Mouse (Mus musculus) midbrain, embryonic 16.5 days (tissue): Measurements from ENCODE around the gene B3gnt3. TPM values are rescaled to one million over a fixed set of nuclear protein-coding genes. Genes with fewer than 3 reads are reported as not detected.
A peak's percentile ranks its signal among the peaks of the same experiment; 100 is the strongest.
"Not testable (repeated sequence)": the region's sequence is repeated elsewhere in the genome, so short reads cannot be mapped to it uniquely, and the experiment has no call there.

Experiments
- ATAC-seq: fragments of 200-750 bp; cut with Nextera tagmentation; 2 replicates; pipeline ENCODE4 v1.8.0; 2017; ENCODE audit warnings: moderate TSS enrichment
- H3K27ac ChIP-seq: fragments of 300-500 bp; sonication (generic); 2 replicates; pipeline ENCODE4 v1.5.1; 2014; ENCODE audit warnings: mild to moderate bottlenecking, low read length, mixed read lengths
- H3K27me3 ChIP-seq: fragments of 300-500 bp; sonication (generic); 2 replicates; pipeline ENCODE4 v1.6.1; 2014; ENCODE audit warnings: low read depth, low read length, mixed read lengths; ENCODE audit not compliant: control insufficient read depth, insufficient read depth
- H3K36me3 ChIP-seq: fragments of 300-500 bp; sonication (generic); 2 replicates; pipeline ENCODE4 v1.6.1; 2014; ENCODE audit warnings: mild to moderate bottlenecking, low read length, moderate library complexity, mixed read lengths; ENCODE audit not compliant: control insufficient read depth, insufficient read depth
- H3K4me1 ChIP-seq: fragments of 300-500 bp; sonication (generic); 2 replicates; pipeline ENCODE4 v1.6.1; 2014; ENCODE audit warnings: mild to moderate bottlenecking, low read length, mixed read lengths; ENCODE audit not compliant: control insufficient read depth, insufficient read depth
- H3K4me2 ChIP-seq: fragments of 300-500 bp; sonication (generic); 2 replicates; pipeline ENCODE4 v1.6.1; 2014; ENCODE audit warnings: mild to moderate bottlenecking, low read length, mixed read lengths
- H3K4me3 ChIP-seq: fragments of 300-500 bp; sonication (generic); 2 replicates; pipeline ENCODE4 v1.5.1; 2014; ENCODE audit warnings: low read depth, mild to moderate bottlenecking, low read length, moderate library complexity, mixed read lengths
- H3K9ac ChIP-seq: fragments of 300-500 bp; sonication (generic); 2 replicates; pipeline ENCODE4 v1.6.1; 2014; ENCODE audit warnings: low read depth, low read length, mixed read lengths
- H3K9me3 ChIP-seq: fragments of 300-500 bp; sonication (generic); replicated peaks from 2 replicates; pipeline ENCODE4 v1.6.1; 2014; ENCODE audit warnings: mild to moderate bottlenecking, low read length, mixed read lengths; ENCODE audit not compliant: control insufficient read depth, poor library complexity, severe bottlenecking
- WGBS: fragments of 180-500 bp; shearing (Covaris S2); extraction: QIAGEN DNeasy Blood & Tissue Kit; methylation state at CpG from one replicate; pipeline ENCODE4 v1.1.7; 2014; 5-methylcytosine and 5-hydroxymethylcytosine counted together
- polyA plus RNA-seq: library from polyadenylated mRNA; unstranded; fragments of >200 nt; fragmentation: Nextera tagmentation; extraction: Ambion mirVana; gene quantifications from 2 replicates; pipeline ENCODE4 v1.2.1, GENCODE M21; 2015

Gene B3gnt3
- polyA plus RNA-seq, 1 experiment from 2014 or later, result 0.20 TPM

DNA sequence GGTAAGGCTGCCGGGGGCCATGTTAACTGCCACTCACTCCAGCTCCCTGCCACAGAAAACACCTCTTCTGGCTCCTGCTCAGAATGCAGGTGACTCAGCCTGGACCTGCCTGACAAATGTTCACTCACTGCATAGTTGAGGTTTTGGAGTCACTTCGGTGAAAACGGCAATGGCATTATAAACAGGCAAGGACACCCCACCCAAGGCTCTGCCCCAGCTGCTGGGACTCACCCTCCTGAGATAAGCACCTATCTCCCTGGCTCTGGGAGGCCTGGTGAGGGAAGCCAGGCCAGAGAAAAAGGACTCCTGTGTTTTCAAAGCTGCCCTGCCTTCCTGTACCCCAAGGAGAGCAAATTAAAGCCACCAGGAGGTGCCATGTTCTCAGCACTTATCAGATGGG, 1.3 kb upstream of the B3gnt3 start:
- no peak overlapping the region for H3K4me3 ChIP-seq
- no peak overlapping the region for H3K27ac ChIP-seq
- no peaks in the 10 kb centered on the region for H3K4me1 ChIP-seq
- H3K4me2 ChIP-seq, result no peak overlapping the region
- 82% methylated on average over 3 of the region's 3 CpGs for WGBS
- no peaks in the 10 kb centered on the region for H3K9me3 ChIP-seq
- H3K9ac ChIP-seq, result no peak overlapping the region
- H3K36me3 ChIP-seq, result peaks cover 4% of the 10 kb centered on the region
- peaks cover 26% of the 10 kb centered on the region for H3K27me3 ChIP-seq
- no peak for ATAC-seq

DNA sequence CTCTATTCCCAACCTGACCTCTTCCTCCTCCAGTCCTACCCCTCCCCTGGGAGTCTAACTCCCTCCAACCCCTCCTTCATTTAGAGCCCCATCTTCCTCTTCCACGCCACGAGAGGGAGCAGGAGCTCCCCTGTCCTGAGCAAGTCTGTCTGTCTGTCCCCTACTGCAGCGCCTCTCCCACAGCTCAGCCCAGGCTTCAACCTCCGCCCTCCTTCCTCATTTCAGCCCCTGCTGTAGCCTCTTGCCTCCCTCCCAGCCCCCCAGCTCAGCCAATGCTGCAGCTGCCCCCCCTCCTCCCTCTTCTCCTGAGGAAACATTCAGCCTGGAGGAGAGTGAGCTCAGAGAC, 471 bp upstream of the B3gnt3 start:
- H3K9me3 ChIP-seq, result no peaks in the 10 kb centered on the region
- no peak for ATAC-seq
- peaks cover 26% of the 10 kb centered on the region for H3K27me3 ChIP-seq
- no peaks in the 10 kb centered on the region for H3K36me3 ChIP-seq
- H3K4me2 ChIP-seq, result no peak overlapping the region
- no peak overlapping the region for H3K4me3 ChIP-seq
- H3K4me1 ChIP-seq, result no peaks in the 10 kb centered on the region
- 33% methylated on average over 4 of the region's 4 CpGs for WGBS
- no peak overlapping the region for H3K27ac ChIP-seq
- no peak overlapping the region for H3K9ac ChIP-seq

DNA sequence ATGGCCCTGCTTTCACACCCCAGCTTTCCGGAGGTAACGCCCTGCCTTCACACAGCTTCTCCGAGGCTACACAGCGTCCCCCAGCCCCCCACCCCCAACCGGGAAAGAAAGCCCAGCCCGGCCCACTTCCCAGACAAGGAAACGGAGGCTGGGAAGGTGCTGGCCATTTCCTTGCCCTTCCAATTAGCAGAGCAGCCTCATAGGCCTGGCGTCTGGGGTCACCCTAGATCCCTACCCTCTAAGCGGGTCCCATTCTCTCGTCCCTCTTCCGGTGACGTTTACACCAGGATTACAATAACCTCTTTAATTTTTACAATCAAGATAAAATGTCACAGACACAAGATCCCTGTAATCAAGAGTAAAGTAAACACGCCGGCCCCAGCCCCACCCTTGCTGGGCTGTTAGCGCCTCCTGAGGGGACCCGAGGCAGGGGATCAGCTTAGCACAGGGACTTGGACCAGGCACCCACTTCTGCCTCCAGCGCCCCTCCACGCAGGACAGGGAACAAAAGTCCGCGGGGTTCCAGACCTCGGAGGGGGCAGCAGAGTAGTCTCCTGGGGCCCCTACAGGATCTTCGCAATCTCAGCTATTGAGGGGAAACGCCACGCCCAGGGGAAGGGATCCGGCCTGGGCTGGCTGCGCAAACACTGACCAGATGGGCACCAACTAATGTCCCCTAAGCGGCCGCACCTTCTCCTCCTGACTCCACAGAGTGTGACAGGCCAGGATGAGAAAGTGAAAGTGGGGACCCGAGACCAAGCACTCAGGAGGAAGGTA, 908 bp downstream of the B3gnt3 start:
- ATAC-seq, result no peak
- Histone ChIP-seq H3K4me3 (no peak overlapping the region), H3K27ac (no peak overlapping the region), H3K36me3 (no peaks in the 10 kb centered on the region), H3K4me1 (no peaks in the 10 kb centered on the region), H3K27me3 (peaks cover 29% of the 10 kb centered on the region), H3K4me2 (0 out of 2 replicates have a peak overlapping the region, but pooled peaks have one; percentile 7), H3K9me3 (no peaks in the 10 kb centered on the region), H3K9ac (no peak overlapping the region)
- WGBS, result 8% methylated on average over 29 of the region's 29 CpGs

DNA sequence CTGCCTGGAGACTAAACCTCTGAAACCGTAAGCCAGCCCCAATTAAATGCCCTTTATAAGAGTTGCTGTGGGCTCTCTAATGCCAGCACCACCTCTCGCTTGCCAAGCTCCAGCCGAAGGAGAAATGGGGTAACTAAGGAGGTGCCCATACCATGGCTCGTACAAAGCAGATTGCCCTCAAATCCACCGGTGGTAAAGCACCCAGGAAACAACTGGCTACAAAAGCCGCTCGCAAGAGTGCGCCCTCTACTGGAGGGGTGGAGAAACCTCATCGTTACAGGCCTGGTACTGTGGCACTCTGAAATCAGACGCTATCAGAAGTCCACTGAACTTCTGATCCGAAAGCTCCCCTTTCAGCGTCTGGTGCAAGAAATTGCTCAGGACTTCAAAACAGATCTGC, 6.1 kb downstream of the B3gnt3 start:
- H3K4me3 ChIP-seq, ATAC-seq, H3K4me2 ChIP-seq, H3K36me3 ChIP-seq, H3K27ac ChIP-seq, H3K9ac ChIP-seq, H3K9me3 ChIP-seq, H3K4me1 ChIP-seq: not testable (repeated sequence)
- 68% methylated on average over 12 of the region's 12 CpGs for WGBS
- H3K27me3 ChIP-seq, result peaks cover 60% of the 10 kb centered on the region

DNA sequence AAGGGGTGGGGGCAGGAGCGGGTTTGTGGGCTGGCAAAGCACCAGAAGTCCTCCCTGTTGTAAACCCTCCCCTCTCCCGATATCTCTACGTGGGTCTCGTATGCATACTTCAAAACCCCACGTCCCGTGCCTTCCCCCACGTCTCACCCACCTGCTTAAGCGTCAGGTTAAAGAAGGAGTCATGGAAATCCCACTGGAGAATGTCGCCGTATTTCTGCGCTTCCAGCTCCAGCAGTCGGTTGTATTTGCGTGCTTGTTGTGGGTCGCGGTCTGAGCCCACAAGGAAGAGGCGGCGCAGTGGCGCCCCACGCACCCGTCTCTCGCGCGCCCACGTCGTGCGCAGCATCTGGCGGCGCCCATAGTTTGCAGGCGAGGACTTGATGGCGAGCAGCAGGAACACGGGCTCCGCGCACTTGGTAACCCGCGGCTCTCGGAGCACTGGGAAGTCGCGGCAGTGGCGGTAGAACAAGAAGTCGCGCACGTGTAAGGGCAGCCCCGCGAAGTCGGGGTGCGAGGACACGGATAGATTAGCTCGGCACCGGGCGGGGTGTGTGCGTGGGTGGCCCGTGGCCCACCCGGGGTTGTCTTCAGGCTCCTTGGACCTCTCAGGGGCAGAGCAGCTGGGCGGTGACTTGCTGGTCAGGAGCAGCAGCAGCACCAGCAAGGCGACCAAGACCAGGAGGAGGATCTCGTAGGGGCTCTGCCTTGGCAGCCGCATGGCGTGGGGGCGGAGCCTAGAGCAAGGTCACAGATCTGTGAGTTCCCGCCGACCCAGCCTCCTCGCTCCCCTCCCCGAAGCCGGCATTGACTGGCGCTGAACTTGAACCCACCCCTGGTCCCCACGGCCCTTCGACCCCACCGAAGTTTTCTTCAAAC, 8.2 kb downstream of the B3gnt3 start:
- 9% methylated on average over 65 of the region's 68 CpGs for WGBS

DNA sequence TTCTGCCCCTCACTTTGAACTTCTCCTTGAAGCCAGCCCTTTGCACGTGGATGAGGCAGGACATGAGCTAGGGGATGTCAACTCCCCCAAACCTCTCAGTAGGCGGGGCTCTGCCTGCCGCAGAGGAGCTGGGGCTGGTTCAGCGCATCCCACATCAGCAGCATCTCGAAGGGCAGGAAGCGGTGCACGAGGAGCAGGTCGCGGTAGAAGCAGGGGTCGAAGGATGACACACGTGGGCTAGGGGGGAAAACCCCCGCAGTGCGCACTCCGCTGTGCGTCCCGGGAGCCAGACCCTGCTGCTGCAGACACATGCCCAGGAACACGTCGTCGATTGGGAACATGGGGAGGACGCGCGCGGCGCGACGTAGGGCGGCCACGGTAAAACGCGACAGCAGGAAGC, 9.1 kb downstream of the B3gnt3 start:
- peaks cover 8% of the 10 kb centered on the region for H3K4me1 ChIP-seq
- H3K4me2 ChIP-seq, result peak overlapping the region; percentile 43; the same call in 1 of the 2 replicates
- 4% methylated on average over 30 of the region's 30 CpGs for WGBS
- H3K9me3 ChIP-seq, result no peaks in the 10 kb centered on the region
- peaks cover 81% of the 10 kb centered on the region for H3K27me3 ChIP-seq
- peak overlapping the region; percentile 9; the same call in 1 of the 2 replicates for H3K4me3 ChIP-seq
- no peaks in the 10 kb centered on the region for H3K36me3 ChIP-seq
- H3K9ac ChIP-seq, result no peak overlapping the region
- no peak overlapping the region for H3K27ac ChIP-seq
- ATAC-seq, result 0 out of 2 replicates have a peak, but pooled peaks have one; percentile 26

More for the DNA sequence above, 8.2 kb downstream of the B3gnt3 start:
- H3K4me2 ChIP-seq, result peak overlapping the region; percentile 43
- H3K4me3 ChIP-seq, result peak overlapping the region; percentile 27
- H3K27ac ChIP-seq, result no peak overlapping the region
- peak overlapping the region; percentile 41; the same call in 1 of the 2 replicates for H3K9ac ChIP-seq
- peaks cover 72% of the 10 kb centered on the region for H3K27me3 ChIP-seq
- H3K9me3 ChIP-seq, result no peaks in the 10 kb centered on the region
- H3K4me1 ChIP-seq, result peaks cover 8% of the 10 kb centered on the region
- ATAC-seq, result peak; percentile 8; the same call in 1 of the 2 replicates
- H3K36me3 ChIP-seq, result no peaks in the 10 kb centered on the region

DNA sequence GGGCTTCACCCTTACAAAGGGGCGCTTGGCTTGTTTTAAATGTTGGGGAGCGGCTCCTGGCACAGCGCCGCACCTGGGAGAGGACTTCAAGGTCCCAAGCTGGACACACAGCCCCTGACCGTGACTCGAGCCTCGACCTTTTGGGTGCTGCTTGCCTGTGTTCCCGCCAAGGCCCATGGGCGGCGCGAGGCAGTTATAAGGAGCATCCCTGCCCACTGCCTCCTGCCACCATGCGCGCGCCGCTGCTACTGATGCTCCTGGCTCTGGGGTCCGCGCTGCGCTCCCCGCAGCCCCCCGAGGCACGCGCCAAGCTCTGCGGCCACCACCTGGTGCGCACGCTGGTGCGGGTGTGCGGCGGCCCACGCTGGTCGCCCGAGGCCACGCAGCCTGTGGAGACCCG, 12.6 kb downstream of the B3gnt3 start, which contains the start of gene Insl3:
Insl3 (plus strand) TSS at position 187 of the 400 bp plus-strand sequence.
- H3K27ac ChIP-seq, result no peak within 1 kb of the TSS
- no peak within 1 kb of the TSS for H3K4me3 ChIP-seq
- H3K27me3 ChIP-seq, result peaks cover 96% of the 10 kb centered on the region
- peak within 1 kb of the TSS; percentile 6; the same call in 1 of the 2 replicates for H3K4me2 ChIP-seq
- peaks cover 13% of the 10 kb centered on the region for H3K4me1 ChIP-seq
- no peaks in the 10 kb centered on the region for H3K36me3 ChIP-seq
- ATAC-seq, result no peak
- no peak within 1 kb of the TSS for H3K9ac ChIP-seq
- H3K9me3 ChIP-seq, result no peaks in the 10 kb centered on the region
- 3% methylated on average over 33 of the region's 33 CpGs for WGBS

DNA sequence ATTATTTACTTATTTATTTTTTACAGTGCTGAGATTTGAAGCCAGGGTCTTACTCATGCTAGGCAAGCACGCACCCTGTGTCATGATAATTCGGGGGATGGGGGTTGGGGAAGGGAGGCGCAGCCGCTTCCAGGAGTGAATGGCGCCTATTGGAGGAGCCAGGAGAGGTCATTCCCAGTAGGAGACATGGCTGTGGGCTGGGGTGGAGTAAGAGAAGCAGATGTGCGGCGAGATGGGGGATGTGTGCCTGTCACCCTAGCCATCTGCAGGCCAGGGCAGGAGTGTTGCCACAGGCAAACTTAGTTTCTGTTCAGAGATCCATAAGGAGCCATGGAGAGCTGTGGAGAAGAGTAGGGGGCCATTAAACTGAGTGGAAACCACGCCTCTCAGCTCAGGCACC, 14.0 kb downstream of the B3gnt3 start:
- Histone ChIP-seq H3K4me2 (no peak overlapping the region), H3K27ac (no peak overlapping the region), H3K9me3 (no peaks in the 10 kb centered on the region), H3K4me1 (peaks cover 7% of the 10 kb centered on the region; the same call in 1 of the 2 replicates), H3K36me3 (no peaks in the 10 kb centered on the region), H3K4me3 (no peak overlapping the region), H3K27me3 (peaks cover 97% of the 10 kb centered on the region), H3K9ac (no peak overlapping the region)
- ATAC-seq, result no peak
- WGBS, result 4% methylated on average over 8 of the region's 8 CpGs
